Mouse (Mus musculus) small intestine, adult 2 months (tissue): ENCODE measurements at regions not wholly inside any gene's neighbourhood (a gene's known extent, or its start where the extent isn't known, plus 50 kb on each side); places are given as distances from the start of the nearest gene placed in this dataset.

ENCODE experiments used
- H3K27ac ChIP-seq: fragments of 200-500 bp; 2 replicates; pipeline ENCODE4 v1.5.1; 2012; ENCODE audit warnings: low read depth, low read length, control low read depth, inconsistent platforms; ENCODE audit not compliant: insufficient read depth
- H3K27me3 ChIP-seq: fragments of 200-500 bp; 2 replicates; pipeline ENCODE4 v1.6.1; 2012; ENCODE audit warnings: mild to moderate bottlenecking, moderate library complexity, low read length, inconsistent platforms; ENCODE audit not compliant: control insufficient read depth, insufficient read depth
- H3K36me3 ChIP-seq: fragments of 200-500 bp; 2 replicates; pipeline ENCODE4 v1.6.1; 2012; ENCODE audit warnings: mild to moderate bottlenecking, low read length, control low read depth, inconsistent platforms; ENCODE audit not compliant: control insufficient read depth, insufficient read depth
- H3K4me1 ChIP-seq: fragments of 200-500 bp; 2 replicates; pipeline ENCODE4 v1.6.1; 2012; ENCODE audit warnings: low read length, inconsistent platforms, mixed read lengths; ENCODE audit not compliant: control insufficient read depth, insufficient read depth, insufficient read length
- H3K4me3 ChIP-seq: fragments of 200-500 bp; 2 replicates; pipeline ENCODE4 v1.5.1; 2012; ENCODE audit warnings: low read depth, mild to moderate bottlenecking, control low read depth, inconsistent platforms, low read length, moderate library complexity
- CTCF ChIP-seq: fragments of 200-500 bp; IDR thresholded peaks from 2 replicates; pipeline ENCODE4 v1.5.1; 2012; ENCODE audit warnings: low read depth, mild to moderate bottlenecking, control low read depth, inconsistent platforms, low read length, moderate library complexity, mixed read lengths; ENCODE audit not compliant: insufficient replicate concordance, insufficient read length; ENCODE audit errors: extremely low read depth
- POLR2A ChIP-seq: fragments of 200-500 bp; IDR thresholded peaks from 2 replicates; pipeline ENCODE4 v1.6.1; 2012; ENCODE audit warnings: low read depth, mild to moderate bottlenecking, control low read depth, inconsistent platforms, low read length, moderate library complexity
- WGBS: fragments of 180-500 bp; shearing (Covaris S2); methylation state at CpG from one replicate; pipeline ENCODE4 v1.1.7; 2018; 5-methylcytosine and 5-hydroxymethylcytosine counted together

- Histone ChIP-seq H3K36me3 (no peaks in the 10 kb centered on the region), H3K4me1 (no peaks in the 10 kb centered on the region), H3K27me3 (no peaks in the 10 kb centered on the region), H3K4me3 (no peak overlapping the region), H3K27ac (no peak overlapping the region)
- 82% methylated on average over 4 of the region's 4 CpGs for WGBS
- TF ChIP-seq CTCF: no peak
- TF ChIP-seq POLR2A: no peak
Measured at GRCm38 (mm10) chr13:83883821-83884220, 338.3 kb upstream of the Tmem161b start.

GRCm38 (mm10) chr13:83884226-83884625, 337.9 kb upstream of the Tmem161b start:
- Histone ChIP-seq H3K4me1 (no peaks in the 10 kb centered on the region), H3K4me3 (no peak overlapping the region), H3K36me3 (no peaks in the 10 kb centered on the region), H3K27ac (no peak overlapping the region), H3K27me3 (no peaks in the 10 kb centered on the region)
- WGBS: 92% methylated on average over 4 of the region's 4 CpGs
- no peak for TF ChIP-seq POLR2A
- TF ChIP-seq CTCF: no peak

- TF ChIP-seq CTCF (no peak), POLR2A (no peak)
Measured at GRCm38 (mm10) chr13:83884766-83885543, 337.1 kb upstream of the Tmem161b start.

GRCm38 (mm10) chr13:83885729-83886128, 336.4 kb upstream of the Tmem161b start:
- no peaks in the 10 kb centered on the region for H3K27me3 ChIP-seq
- no peaks in the 10 kb centered on the region for H3K36me3 ChIP-seq
- no peak overlapping the region for H3K4me3 ChIP-seq
- TF ChIP-seq CTCF (no peak), POLR2A (no peak)
- no peaks in the 10 kb centered on the region for H3K4me1 ChIP-seq
- WGBS: 74% methylated on average over 4 of the region's 4 CpGs
- no peak overlapping the region for H3K27ac ChIP-seq

More at GRCm38 (mm10) chr13:83884766-83885543, 337.1 kb upstream of the Tmem161b start:
- no peaks in the 10 kb centered on the region for H3K4me1 ChIP-seq
- no peak overlapping the region for H3K4me3 ChIP-seq
- no peaks in the 10 kb centered on the region for H3K27me3 ChIP-seq
- H3K36me3 ChIP-seq: no peaks in the 10 kb centered on the region
- 78% methylated on average over 13 of the region's 13 CpGs for whole genome bisulfite sequencing
- no peak overlapping the region for H3K27ac ChIP-seq

GRCm38 (mm10) chr13:83914697-83915096, 307.4 kb upstream of the Tmem161b start:
- Histone ChIP-seq H3K27me3 (no peaks in the 10 kb centered on the region), H3K4me3 (no peak overlapping the region), H3K36me3 (no peaks in the 10 kb centered on the region), H3K27ac (no peak overlapping the region), H3K4me1 (no peaks in the 10 kb centered on the region)
- WGBS: 67% methylated on average over 2 of the region's 2 CpGs
- TF ChIP-seq CTCF: no peak
- no peak for TF ChIP-seq POLR2A

- H3K4me1 ChIP-seq: no peaks in the 10 kb centered on the region
- 74% methylated on average over 2 of the region's 2 CpGs for WGBS
- no peak overlapping the region for H3K4me3 ChIP-seq
- no peak overlapping the region for H3K27ac ChIP-seq
- no peaks in the 10 kb centered on the region for H3K36me3 ChIP-seq
- TF ChIP-seq POLR2A (no peak), CTCF (no peak)
- H3K27me3 ChIP-seq: no peaks in the 10 kb centered on the region
Measured at GRCm38 (mm10) chr13:83932761-83933160, 289.3 kb upstream of the Tmem161b start.

- Histone ChIP-seq H3K27me3 (no peaks in the 10 kb centered on the region), H3K27ac (no peak overlapping the region), H3K36me3 (no peaks in the 10 kb centered on the region), H3K4me1 (no peaks in the 10 kb centered on the region), H3K4me3 (no peak overlapping the region)
- TF ChIP-seq CTCF (no peak), POLR2A (no peak)
- WGBS: 81% methylated on average over 4 of the region's 4 CpGs
Measured at GRCm38 (mm10) chr13:83946495-83946894, 275.6 kb upstream of the Tmem161b start.
